Mouse (Mus musculus) heart, embryonic 12.5 days (tissue): ENCODE results near the gene Gcc1. TPM values are rescaled to one million over a fixed set of nuclear protein-coding genes. Genes with fewer than 3 reads are reported as not detected.

Experiments used
- ATAC-seq: fragments of 200-750 bp; cut with Nextera tagmentation; 2 replicates; pipeline ENCODE4 v1.8.0; 2017; ENCODE audit warnings: moderate TSS enrichment, moderate library complexity; ENCODE audit not compliant: insufficient number of reproducible peaks, low FRiP score
- H3K27ac ChIP-seq: fragments of 300-500 bp; sonication (generic); 2 replicates; pipeline ENCODE4 v1.5.1; 2016; ENCODE audit warnings: mild to moderate bottlenecking, moderate library complexity; ENCODE audit not compliant: poor library complexity, severe bottlenecking
- H3K27me3 ChIP-seq: fragments of 300-500 bp; sonication (generic); replicated peaks from 2 replicates; pipeline ENCODE4 v1.6.1; 2016; ENCODE audit warnings: mild to moderate bottlenecking, moderate library complexity
- H3K36me3 ChIP-seq: fragments of 300-500 bp; sonication (generic); 2 replicates; pipeline ENCODE4 v1.6.1; 2016; ENCODE audit warnings: mild to moderate bottlenecking, moderate library complexity
- H3K4me1 ChIP-seq: fragments of 300-500 bp; sonication (generic); replicated peaks from 2 replicates; pipeline ENCODE4 v1.6.1; 2016; ENCODE audit warnings: mild to moderate bottlenecking
- H3K4me2 ChIP-seq: fragments of 300-500 bp; sonication (generic); 2 replicates; pipeline ENCODE4 v1.6.1; 2016; ENCODE audit warnings: mild to moderate bottlenecking, moderate library complexity
- H3K4me3 ChIP-seq: fragments of 300-500 bp; sonication (generic); 2 replicates; pipeline ENCODE4 v1.5.1; 2016; ENCODE audit warnings: mild to moderate bottlenecking
- H3K9ac ChIP-seq: fragments of 300-500 bp; sonication (generic); 2 replicates; pipeline ENCODE4 v1.6.1; 2016; ENCODE audit warnings: mild to moderate bottlenecking, moderate library complexity
- H3K9me3 ChIP-seq: fragments of 300-500 bp; sonication (generic); replicated peaks from 2 replicates; pipeline ENCODE4 v1.6.1; 2016; ENCODE audit warnings: mild to moderate bottlenecking, moderate library complexity
- WGBS: fragments of 180-500 bp; shearing (Covaris S2); methylation state at CpG from one replicate; pipeline ENCODE4 v1.1.7; 2016; 5-methylcytosine and 5-hydroxymethylcytosine counted together
- polyA plus RNA-seq: library from polyadenylated mRNA; unstranded; fragments of >200 nt; fragmentation: Nextera tagmentation; extraction: Ambion mirVana; gene quantifications from 2 replicates; pipeline ENCODE4 v1.2.1, GENCODE M21; 2016

The Gcc1 gene
- polyA plus RNA-seq, 1 experiment from 2014 or later, result 10.1 TPM

DNA sequence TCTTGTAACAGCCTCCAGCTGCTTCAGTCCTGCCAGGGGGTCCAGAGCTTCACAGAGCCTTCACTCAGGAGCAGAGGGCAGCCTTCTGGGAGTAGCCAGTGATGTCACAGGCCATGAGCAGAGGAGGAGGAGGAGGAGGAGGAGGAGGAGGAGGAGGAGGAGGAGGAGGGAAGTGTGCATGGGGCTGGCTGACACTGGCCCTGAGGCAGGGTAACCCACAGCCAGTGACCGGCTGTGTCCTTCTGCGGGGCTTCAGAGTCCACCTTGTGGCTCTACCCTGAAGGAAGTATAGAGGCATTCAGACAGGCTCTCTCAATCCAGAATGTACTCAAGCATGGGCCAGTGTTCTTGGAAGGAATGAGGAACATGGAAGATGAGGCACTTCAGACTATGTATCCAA, 21.1 kb upstream of the Gcc1 start, which contains the start of gene Pax4:
Gene Pax4, minus strand, starts transcription at position 101 of the 400 bp plus-strand sequence.
- H3K36me3 ChIP-seq, result no peaks in the 10 kb centered on the region
- no peaks in the 10 kb centered on the region for H3K4me1 ChIP-seq
- no peak within 1 kb of the TSS for H3K4me3 ChIP-seq
- no peak for ATAC-seq
- H3K9ac ChIP-seq, result no peak within 1 kb of the TSS
- peaks cover 58% of the 10 kb centered on the region for H3K27me3 ChIP-seq
- H3K27ac ChIP-seq, result no peak within 1 kb of the TSS
- no peak within 1 kb of the TSS for H3K4me2 ChIP-seq
- H3K9me3 ChIP-seq, result no peaks in the 10 kb centered on the region
- 65% methylated on average over 2 of the region's 2 CpGs for WGBS

DNA sequence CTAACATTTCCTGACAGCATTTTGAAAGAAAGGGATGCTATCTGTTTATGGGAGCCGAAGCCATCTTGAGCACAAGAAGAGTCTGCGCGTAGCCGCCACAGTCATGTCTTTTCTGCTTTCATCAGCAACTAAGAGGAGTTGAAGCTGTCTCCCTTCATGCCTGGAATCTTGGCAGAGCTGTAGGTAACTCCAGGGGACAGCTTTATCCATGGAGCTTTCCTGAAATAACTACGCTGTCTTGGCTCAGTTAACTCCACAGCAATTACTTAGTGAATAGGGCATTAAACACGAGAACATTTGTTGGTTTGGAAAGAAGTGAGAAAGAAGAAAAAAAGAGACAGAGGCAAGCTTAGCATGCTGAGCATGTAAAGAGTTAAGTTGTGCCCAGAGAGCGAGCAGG, 19.7 kb upstream of the Gcc1 start:
- H3K9me3 ChIP-seq, result no peaks in the 10 kb centered on the region
- H3K27ac ChIP-seq, result no peak overlapping the region
- no peaks in the 10 kb centered on the region for H3K36me3 ChIP-seq
- WGBS, result 72% methylated on average over 7 of the region's 7 CpGs
- H3K27me3 ChIP-seq, result peaks cover 54% of the 10 kb centered on the region
- H3K9ac ChIP-seq, result no peak overlapping the region
- H3K4me1 ChIP-seq, result no peaks in the 10 kb centered on the region
- no peak overlapping the region for H3K4me2 ChIP-seq
- no peak for ATAC-seq
- H3K4me3 ChIP-seq, result no peak overlapping the region

DNA sequence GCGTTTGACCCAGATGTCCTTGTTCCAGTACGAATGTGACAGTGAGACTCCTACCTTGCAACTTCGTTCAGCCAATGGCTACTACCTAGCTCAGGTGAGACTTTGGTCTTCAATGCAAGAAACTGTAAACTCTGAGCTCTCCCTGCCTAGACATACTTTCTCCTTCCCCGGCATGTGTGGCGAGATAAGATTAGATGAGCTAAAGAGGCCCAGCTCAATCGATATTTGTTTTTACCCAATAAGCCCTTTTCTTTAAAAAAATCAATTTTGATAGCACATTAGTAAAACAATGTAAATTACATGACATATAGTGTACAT, 3.3 kb upstream of the Gcc1 start:
- ATAC-seq, result no peak
- no peak overlapping the region for H3K4me3 ChIP-seq
- H3K4me1 ChIP-seq, result 0 out of 2 replicates have a peak, but pooled peaks cover 4% of the 10 kb centered on the region
- H3K27ac ChIP-seq, result no peak overlapping the region
- peaks cover 6% of the 10 kb centered on the region for H3K36me3 ChIP-seq
- H3K27me3 ChIP-seq, result no peaks in the 10 kb centered on the region
- H3K9ac ChIP-seq, result no peak overlapping the region
- 63% methylated on average over 6 of the region's 6 CpGs for WGBS
- no peak overlapping the region for H3K4me2 ChIP-seq
- no peaks in the 10 kb centered on the region for H3K9me3 ChIP-seq

DNA sequence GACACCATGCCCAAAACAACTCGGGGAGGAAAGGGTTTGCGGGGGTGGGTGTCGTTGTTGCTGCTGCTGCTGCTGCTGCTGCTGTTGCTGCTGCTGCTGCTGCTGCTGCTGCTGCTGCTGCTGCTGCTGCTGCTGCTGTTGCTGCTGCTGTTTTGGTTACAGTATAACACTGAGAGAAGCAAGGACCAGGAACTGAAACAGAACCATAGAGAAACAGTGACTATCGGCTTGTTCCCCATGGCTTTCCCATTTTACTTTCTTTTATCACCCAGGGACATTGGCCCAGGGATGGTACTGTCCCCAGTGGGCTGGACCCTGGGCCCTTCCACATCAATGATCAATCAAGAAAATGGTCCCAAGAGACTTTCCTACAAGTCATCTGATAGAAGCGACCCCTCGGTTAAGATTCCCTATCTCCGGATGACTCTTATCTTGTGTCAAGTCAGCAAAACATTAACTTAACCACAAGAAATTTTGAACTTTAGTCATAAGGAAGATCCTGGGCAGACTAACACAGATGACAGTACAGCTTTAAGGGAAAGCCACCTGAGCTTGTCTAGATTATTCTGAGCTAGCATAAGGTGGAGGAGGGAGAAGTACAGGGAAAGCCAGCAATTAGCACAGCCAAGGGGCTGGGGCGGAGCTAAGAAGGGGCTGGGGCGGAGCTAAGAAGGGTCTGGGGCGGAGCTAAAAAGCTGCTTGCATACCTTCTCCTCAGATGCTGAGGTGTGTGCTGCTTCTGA, 2.8 kb upstream of the Gcc1 start:
- Histone ChIP-seq H3K9ac (no peak overlapping the region), H3K4me3 (no peak overlapping the region), H3K9me3 (no peaks in the 10 kb centered on the region), H3K36me3 (peaks cover 12% of the 10 kb centered on the region), H3K27me3 (no peaks in the 10 kb centered on the region), H3K4me2 (no peak overlapping the region), H3K4me1 (0 out of 2 replicates have a peak, but pooled peaks cover 4% of the 10 kb centered on the region), H3K27ac (no peak overlapping the region)
- WGBS, result 66% methylated on average over 10 of the region's 10 CpGs
- no peak for ATAC-seq

DNA sequence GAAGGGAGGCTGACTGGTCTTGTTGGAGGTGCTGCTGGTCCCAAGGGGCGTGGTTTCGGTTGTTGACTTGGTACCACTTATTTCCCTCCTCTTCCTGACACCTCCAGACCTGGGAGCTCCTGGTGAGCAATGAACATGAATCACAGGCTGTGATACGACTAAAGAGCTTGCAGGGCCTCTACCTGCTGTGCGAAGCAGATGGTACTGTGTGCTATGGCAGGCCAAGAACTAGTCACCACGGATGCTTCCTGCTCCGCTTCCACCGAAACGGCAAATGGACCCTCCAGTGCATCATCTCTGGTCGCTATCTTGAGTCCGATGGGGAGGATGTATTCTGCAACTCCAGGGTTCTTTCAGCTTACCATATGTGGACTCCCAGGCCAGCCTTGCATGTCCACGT, 1.7 kb upstream of the Gcc1 start:
- no peak overlapping the region for H3K27ac ChIP-seq
- H3K4me1 ChIP-seq, result peaks cover 7% of the 10 kb centered on the region
- H3K9me3 ChIP-seq, result no peaks in the 10 kb centered on the region
- ATAC-seq, result no peak
- WGBS, result 81% methylated on average over 11 of the region's 11 CpGs
- peaks cover 22% of the 10 kb centered on the region for H3K36me3 ChIP-seq
- H3K9ac ChIP-seq, result no peak overlapping the region
- no peaks in the 10 kb centered on the region for H3K27me3 ChIP-seq
- H3K4me3 ChIP-seq, result no peak overlapping the region
- no peak overlapping the region for H3K4me2 ChIP-seq

DNA sequence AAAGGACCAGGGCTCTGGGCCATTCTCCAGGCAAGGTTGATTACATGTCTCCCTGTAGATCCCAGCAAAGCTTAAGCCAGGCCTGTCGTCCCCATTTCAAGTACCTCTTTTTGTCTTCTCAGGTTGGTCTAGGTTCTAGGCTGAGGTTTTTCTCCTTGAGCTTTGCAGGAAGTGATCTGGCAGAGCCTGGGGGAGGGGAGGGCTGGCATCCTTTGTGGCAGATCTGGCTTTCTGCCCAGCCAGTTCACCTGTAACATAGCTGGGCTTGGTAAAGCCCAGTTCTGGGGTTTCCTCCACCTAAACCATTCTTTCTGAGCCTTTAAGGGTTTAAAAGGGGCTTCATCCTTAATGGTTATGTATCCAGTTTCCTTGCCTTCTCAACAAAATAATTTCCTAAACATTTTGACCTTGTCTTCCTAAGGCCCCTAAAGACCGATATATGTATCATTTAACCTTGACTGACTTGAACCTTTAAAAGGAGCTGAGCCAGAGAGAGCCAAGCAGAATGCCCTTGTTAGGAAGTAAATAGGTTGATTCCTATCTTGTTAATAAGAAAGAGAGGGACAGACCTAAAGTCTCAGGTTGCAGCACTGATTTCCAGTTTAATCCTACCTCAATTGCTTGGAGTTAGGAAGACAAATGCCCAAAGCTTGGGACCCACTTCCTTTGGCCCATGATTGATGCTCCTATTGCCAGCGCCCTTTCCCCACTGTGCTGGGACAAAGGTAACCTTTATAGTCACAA, 922 bp downstream of the Gcc1 start, which contains the start of gene Fscn3:
Gene Fscn3, plus strand, starts transcription at position 694 of the 744 bp plus-strand sequence.
- WGBS, result 80% methylated on average over 3 of the region's 3 CpGs
- H3K27me3 ChIP-seq, result no peaks in the 10 kb centered on the region
- H3K27ac ChIP-seq, result no peak within 1 kb of the TSS
- no peak within 1 kb of the TSS for H3K4me2 ChIP-seq
- H3K9ac ChIP-seq, result no peak within 1 kb of the TSS
- no peak for ATAC-seq
- no peak within 1 kb of the TSS for H3K4me3 ChIP-seq
- peaks cover 25% of the 10 kb centered on the region for H3K36me3 ChIP-seq
- peaks cover 20% of the 10 kb centered on the region for H3K4me1 ChIP-seq
- H3K9me3 ChIP-seq, result no peaks in the 10 kb centered on the region

DNA sequence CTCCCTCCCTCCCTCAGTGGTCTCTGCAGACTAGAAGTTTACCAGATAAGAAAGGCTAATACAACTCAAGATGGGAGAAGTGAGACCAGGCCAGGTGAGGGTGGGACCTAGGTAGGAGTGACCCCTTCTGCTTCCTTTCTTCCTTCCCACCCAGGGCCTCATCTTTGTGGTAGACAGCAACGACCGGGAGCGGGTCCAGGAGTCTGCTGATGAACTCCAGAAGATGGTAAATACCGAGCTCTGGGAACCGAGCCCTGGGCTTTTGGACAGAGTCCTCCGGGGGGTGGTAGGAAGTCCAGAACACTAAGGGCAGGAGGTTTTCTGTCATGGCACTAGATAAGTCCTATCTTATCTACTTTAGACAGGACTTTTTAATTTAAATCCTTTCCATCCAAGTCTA, 3.2 kb downstream of the Gcc1 start:
- peak overlapping the region; percentile 73 for H3K4me2 ChIP-seq
- ATAC-seq, result no peak
- WGBS, result 54% methylated on average over 6 of the region's 6 CpGs
- no peaks in the 10 kb centered on the region for H3K9me3 ChIP-seq
- 0 out of 2 replicates have a peak overlapping the region, but pooled peaks have one; percentile 16 for H3K9ac ChIP-seq
- peaks cover 36% of the 10 kb centered on the region for H3K4me1 ChIP-seq
- H3K4me3 ChIP-seq, result peak overlapping the region; percentile 98
- no peak overlapping the region for H3K27ac ChIP-seq
- H3K27me3 ChIP-seq, result no peaks in the 10 kb centered on the region
- peaks cover 25% of the 10 kb centered on the region for H3K36me3 ChIP-seq

DNA sequence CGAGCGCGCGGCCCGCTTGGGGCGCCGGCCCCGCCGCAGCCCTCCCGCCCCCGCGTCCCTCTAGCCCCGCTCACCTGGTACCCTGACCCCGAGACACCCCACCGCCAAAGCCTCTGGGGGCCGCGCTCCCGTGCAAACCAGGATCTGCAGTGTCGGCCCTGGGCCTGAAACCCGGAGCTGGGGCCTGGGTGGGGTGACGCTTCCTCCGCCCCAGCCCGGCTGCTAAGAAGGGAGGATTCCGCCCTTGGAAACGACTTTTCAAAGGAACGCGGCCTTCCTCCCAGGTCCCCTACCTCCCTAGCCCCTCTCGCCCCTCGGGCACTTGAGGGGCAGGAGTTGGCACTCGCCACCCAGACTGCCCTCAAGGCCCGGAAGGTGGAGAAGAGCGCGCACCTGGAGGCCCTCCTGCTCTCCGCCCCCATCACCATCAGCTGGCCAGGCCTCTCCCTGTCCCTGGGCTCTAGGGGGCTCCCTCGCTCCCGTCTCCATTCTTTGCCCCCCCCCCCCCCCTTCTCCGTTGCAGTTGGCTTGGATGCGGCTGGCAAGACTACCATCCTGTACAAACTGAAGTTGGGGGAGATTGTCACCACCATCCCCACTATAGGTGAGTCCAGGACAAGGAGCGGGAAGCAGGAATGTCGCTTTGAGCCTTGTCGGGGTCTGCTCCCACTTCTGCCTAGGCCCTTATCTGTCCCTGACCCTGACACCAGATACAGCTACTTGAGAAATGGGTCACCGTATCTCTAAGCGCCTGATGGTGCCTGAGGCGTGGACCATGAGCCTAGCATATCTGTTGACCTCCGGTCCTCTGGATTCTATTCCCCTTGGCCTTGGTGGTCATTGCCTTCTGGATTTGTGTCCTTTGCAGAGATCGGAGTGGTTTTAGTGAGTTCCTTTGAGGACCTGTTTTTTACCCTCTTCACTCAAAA, 4.2 kb downstream of the Gcc1 start:
- Histone ChIP-seq H3K27me3 (no peaks in the 10 kb centered on the region), H3K4me1 (peaks cover 43% of the 10 kb centered on the region), H3K4me2 (peak overlapping the region; percentile 73), H3K9me3 (no peaks in the 10 kb centered on the region), H3K36me3 (peaks cover 27% of the 10 kb centered on the region), H3K9ac (peak overlapping the region; percentile 98), H3K27ac (peak overlapping the region; percentile 80), H3K4me3 (peak overlapping the region; percentile 98)
- ATAC-seq, result peak; percentile 66
- WGBS, result 3% methylated on average over 43 of the region's 46 CpGs

DNA sequence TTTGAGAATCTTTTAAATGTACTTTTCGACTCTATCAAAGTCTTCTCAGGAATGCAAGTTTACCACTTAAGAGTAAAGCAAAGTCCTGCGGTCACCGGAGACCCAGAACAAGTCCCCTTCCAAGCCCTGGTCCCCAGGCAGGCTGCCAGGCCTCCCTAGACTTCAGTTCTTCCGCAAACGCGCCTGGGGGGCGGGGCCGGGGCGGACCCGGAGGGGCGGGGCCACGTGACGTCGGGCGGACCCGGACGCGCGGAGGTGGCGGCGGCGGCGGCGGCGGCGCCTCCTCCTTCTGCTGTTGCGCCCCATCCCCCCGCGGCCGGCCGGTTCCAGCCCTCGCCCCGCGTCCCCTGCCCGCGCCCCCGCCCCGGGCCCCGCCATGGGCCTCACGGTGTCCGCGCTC, 4.9 kb downstream of the Gcc1 start, which contains the start of gene Arf5:
Gene Arf5, plus strand, starts transcription at position 248 of the 400 bp plus-strand sequence.
- H3K27me3 ChIP-seq, result no peaks in the 10 kb centered on the region
- peak within 1 kb of the TSS; percentile 98 for H3K9ac ChIP-seq
- peaks cover 43% of the 10 kb centered on the region for H3K4me1 ChIP-seq
- no peaks in the 10 kb centered on the region for H3K9me3 ChIP-seq
- WGBS, result 1% methylated on average over 39 of the region's 42 CpGs
- H3K27ac ChIP-seq, result peak within 1 kb of the TSS; percentile 80
- ATAC-seq, result peak; percentile 79
- H3K36me3 ChIP-seq, result peaks cover 35% of the 10 kb centered on the region
- H3K4me3 ChIP-seq, result peak within 1 kb of the TSS; percentile 98
- peak within 1 kb of the TSS; percentile 73 for H3K4me2 ChIP-seq

DNA sequence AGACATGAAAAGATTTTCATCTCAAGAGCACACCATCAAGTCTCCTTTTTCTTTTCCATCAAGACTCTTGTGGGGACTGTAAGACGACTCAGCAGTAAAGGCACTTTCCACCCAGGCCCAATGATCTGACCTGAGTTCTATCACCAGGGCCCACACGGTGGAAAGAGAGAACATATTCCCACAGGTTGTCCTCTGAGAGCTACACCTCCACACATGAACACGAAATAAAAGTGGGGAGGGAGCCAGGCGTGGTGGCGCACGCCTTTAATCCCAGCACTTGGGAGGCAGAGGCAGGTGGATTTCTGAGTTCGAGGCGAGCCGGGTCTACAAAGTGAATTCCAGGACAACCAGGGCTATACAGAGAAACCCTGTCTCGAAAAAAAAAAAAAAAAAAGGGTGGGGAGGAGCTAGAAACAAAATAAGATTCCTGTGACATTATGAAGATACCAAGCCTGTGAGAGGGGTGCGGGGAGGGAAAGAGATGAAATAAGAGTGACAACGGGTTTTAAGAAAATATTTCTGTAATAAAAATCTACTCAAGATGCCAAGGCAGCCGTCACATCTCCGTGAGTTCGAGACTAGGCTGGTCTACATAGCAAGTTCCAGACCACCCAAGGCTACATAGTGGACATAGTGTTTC, 5.4 kb downstream of the Gcc1 start:
- Histone ChIP-seq H3K27me3 (no peaks in the 10 kb centered on the region), H3K9me3 (no peaks in the 10 kb centered on the region), H3K36me3 (peaks cover 40% of the 10 kb centered on the region), H3K9ac (no peak overlapping the region), H3K27ac (peak overlapping the region; percentile 80; the same call in 1 of the 2 replicates), H3K4me1 (peaks cover 43% of the 10 kb centered on the region), H3K4me3 (peak overlapping the region; percentile 98), H3K4me2 (peak overlapping the region; percentile 73)
- no peak for ATAC-seq
- WGBS, result 70% methylated on average over 15 of the region's 15 CpGs
